Mouse (Mus musculus) hindbrain, embryonic 14.5 days (tissue): ENCODE measurements around the gene Cbx5. TPM values are rescaled to one million over a fixed set of nuclear protein-coding genes. Genes with fewer than 3 reads are reported as not detected.
"Not testable (repeated sequence)": the region's sequence is repeated elsewhere in the genome, so short reads cannot be mapped to it uniquely, and the experiment has no call there.

Experiments used
- ATAC-seq: fragments of 200-750 bp; cut with Nextera tagmentation; 2 replicates; pipeline ENCODE4 v1.8.0; 2017; ENCODE audit warnings: moderate number of reproducible peaks, mild to moderate bottlenecking, moderate TSS enrichment, moderate library complexity; ENCODE audit not compliant: low FRiP score
- DNase-seq: peaks from one replicate; pipeline ENCODE4 v3.0.0-alpha.2; 2015; ENCODE audit warnings: low spot score
- H3K27ac ChIP-seq: fragments of 300-500 bp; sonication (generic); 2 replicates; pipeline ENCODE4 v1.5.1; 2014; ENCODE audit warnings: mild to moderate bottlenecking, moderate library complexity
- H3K27me3 ChIP-seq: fragments of 300-500 bp; sonication (generic); 2 replicates; pipeline ENCODE4 v1.6.1; 2014; ENCODE audit warnings: mild to moderate bottlenecking, low read length, mixed read lengths; ENCODE audit not compliant: control insufficient read depth, insufficient read depth
- H3K36me3 ChIP-seq: fragments of 300-500 bp; sonication (generic); replicated peaks from 2 replicates; pipeline ENCODE4 v1.6.1; 2014; ENCODE audit not compliant: control insufficient read depth, insufficient read depth
- H3K4me1 ChIP-seq: fragments of 300-500 bp; sonication (generic); replicated peaks from 2 replicates; pipeline ENCODE4 v1.6.1; 2014; ENCODE audit warnings: antibody characterized with exemption, low read length, mixed read lengths; ENCODE audit not compliant: control insufficient read depth, insufficient read depth
- H3K4me2 ChIP-seq: fragments of 300-500 bp; sonication (generic); replicated peaks from 2 replicates; pipeline ENCODE4 v1.6.1; 2014; ENCODE audit warnings: mild to moderate bottlenecking, moderate library complexity
- H3K4me3 ChIP-seq: fragments of 300-500 bp; sonication (generic); replicated peaks from 2 replicates; pipeline ENCODE4 v1.5.1; 2014; ENCODE audit warnings: mild to moderate bottlenecking, low read length
- H3K9ac ChIP-seq: fragments of 300-500 bp; sonication (generic); 2 replicates; pipeline ENCODE4 v1.6.1; 2014
- H3K9me3 ChIP-seq: fragments of 300-500 bp; sonication (generic); 2 replicates; pipeline ENCODE4 v1.6.1; 2016; ENCODE audit warnings: low read length; ENCODE audit not compliant: control insufficient read depth
- WGBS: fragments of 180-500 bp; shearing (Covaris S2); extraction: QIAGEN DNeasy Blood & Tissue Kit; methylation state at CpG from one replicate; pipeline ENCODE4 v1.1.7; 2014; 5-methylcytosine and 5-hydroxymethylcytosine counted together
- polyA plus RNA-seq: library from polyadenylated mRNA; unstranded; fragments of >200 nt; fragmentation: Nextera tagmentation; extraction: Ambion mirVana; gene quantifications from 2 replicates; pipeline ENCODE4 v1.2.1, GENCODE M21; 2014

Gene Cbx5
- polyA plus RNA-seq, 1 experiment from 2014 or later, result 153 TPM

DNA sequence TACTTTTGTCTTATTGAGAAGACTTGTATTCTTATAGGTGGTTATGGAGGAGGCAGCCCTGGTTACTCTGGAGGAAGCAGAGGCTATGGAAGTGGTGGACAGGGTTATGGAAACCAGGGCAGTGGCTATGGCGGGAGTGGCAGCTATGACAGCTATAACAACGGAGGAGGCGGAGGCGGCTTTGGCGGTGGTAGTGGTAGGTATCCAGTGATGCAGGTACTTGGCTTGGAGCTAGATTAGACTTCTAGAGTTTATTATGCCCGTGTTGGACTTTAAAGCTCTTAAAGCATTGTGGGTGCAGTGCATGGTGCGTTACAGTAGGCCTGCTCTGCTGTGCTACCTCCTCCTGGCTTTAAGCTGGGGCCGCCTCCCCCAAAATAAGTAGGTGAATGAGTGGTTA lies 3.3 kb upstream of the Cbx5 start:
- H3K36me3 ChIP-seq, result peaks cover 64% of the 10 kb centered on the region
- no peak overlapping the region for H3K27ac ChIP-seq
- H3K4me3 ChIP-seq, result peak overlapping the region; percentile 46
- DNase-seq, result no peak
- ATAC-seq, result no peak
- H3K9ac ChIP-seq, result peak overlapping the region; percentile 91
- no peaks in the 10 kb centered on the region for H3K27me3 ChIP-seq
- H3K4me2 ChIP-seq, result peak overlapping the region; percentile 90
- 77% methylated on average over 8 of the region's 8 CpGs for WGBS
- no peaks in the 10 kb centered on the region for H3K9me3 ChIP-seq
- peaks cover 39% of the 10 kb centered on the region for H3K4me1 ChIP-seq

- Histone ChIP-seq H3K4me2 (peak overlapping the region; percentile 90), H3K4me1 (peaks cover 39% of the 10 kb centered on the region), H3K9ac (peak overlapping the region; percentile 91), H3K4me3 (peak overlapping the region; percentile 46), H3K36me3 (peaks cover 49% of the 10 kb centered on the region), H3K27ac (peak overlapping the region; percentile 97)
- not testable (repeated sequence) for DNase-seq, ATAC-seq, H3K27me3 ChIP-seq, H3K9me3 ChIP-seq
- 18% methylated on average over 12 of the region's 12 CpGs for WGBS
Measured at GRCm38 (mm10) chr15:103241071-103242018, 1.7 kb upstream of the Cbx5 start.

DNA sequence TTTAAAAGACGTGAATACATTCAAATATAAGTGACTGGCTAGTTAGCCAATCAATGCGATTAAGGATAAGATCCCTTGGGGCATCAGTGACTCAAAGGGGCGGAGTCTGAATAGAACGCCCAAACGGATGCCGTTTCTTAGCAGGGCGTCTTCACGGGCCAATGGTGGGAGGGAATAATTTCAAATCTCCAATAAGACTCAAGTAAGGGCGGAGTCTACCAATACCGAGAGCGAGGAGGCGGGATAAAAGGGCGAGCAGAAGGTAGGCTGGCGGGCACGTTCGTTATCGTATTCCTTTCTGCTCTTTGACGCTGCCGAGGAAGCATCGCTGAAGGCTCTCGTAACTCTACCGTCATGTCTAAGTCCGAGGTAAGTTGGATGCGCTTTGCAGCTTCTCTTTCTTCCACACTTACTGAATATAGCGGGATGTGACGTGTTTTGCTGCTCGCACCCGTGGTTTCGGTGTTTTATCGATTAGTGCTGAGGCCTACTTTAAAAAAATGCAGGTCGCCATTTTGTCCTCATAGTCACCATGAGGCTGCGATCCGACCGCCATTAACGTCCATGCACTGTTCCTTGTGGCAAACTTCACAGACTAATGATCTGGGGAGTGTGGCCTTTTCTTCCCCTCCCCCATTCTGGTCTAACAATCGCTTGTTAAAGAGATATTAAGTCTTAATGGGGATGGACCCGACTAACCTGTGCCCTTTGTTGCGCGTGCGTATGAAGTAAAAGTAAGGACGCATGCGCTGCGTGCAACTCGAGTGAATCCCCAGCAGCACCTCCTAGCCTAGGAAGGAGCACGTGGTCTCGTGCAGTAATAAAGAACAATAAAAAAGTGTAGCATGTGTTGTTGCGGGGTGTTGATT lies 778 bp upstream of the Cbx5 start, which contains the start of gene Hnrnpa1:
Hnrnpa1 (plus strand) TSS at position 273 of the 869 bp plus-strand sequence.
- no peaks in the 10 kb centered on the region for H3K9me3 ChIP-seq
- peak within 1 kb of the TSS; percentile 91 for H3K9ac ChIP-seq
- no peaks in the 10 kb centered on the region for H3K27me3 ChIP-seq
- peak within 1 kb of the TSS; percentile 46 for H3K4me3 ChIP-seq
- WGBS, result under 1% methylated on average over 47 of the region's 47 CpGs
- peaks cover 39% of the 10 kb centered on the region for H3K4me1 ChIP-seq
- H3K4me2 ChIP-seq, result peak within 1 kb of the TSS; percentile 90
- peak within 1 kb of the TSS; percentile 97 for H3K27ac ChIP-seq
- H3K36me3 ChIP-seq, result peaks cover 40% of the 10 kb centered on the region
- ATAC-seq (peak; percentile 93), DNase-seq (peak; percentile 97)

DNA sequence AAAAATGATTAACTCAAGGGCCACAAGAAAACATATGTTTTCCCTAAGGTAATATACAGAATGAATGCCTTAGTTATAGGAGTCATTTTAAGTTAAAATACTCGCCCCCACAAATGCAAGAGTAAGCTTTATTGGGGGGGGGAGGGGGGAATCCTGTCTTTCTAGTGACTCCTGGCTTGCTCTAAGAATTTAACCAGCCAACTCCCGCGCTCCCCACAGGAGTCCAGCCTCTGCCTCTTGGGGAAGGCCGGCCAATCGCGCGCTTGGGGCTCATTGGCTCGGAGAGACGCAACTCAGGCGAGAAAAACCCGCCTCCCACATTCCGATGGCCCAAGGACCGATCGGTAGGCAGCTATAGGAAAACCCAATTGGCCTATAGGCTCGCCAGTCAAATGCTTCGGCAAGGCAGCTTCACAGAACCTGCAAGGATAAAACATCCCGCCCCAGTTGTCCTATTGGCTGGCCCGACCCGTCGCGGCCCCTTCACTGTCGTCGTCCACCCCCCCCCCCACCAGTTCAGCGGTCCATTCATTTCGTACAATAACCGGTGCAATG lies 409 bp downstream of the Cbx5 start:
- no peaks in the 10 kb centered on the region for H3K9me3 ChIP-seq
- DNase-seq (peak; percentile 91), ATAC-seq (peak; percentile 88)
- under 1% methylated on average over 25 of the region's 26 CpGs for WGBS
- no peaks in the 10 kb centered on the region for H3K27me3 ChIP-seq
- peaks cover 39% of the 10 kb centered on the region for H3K4me1 ChIP-seq
- H3K9ac ChIP-seq, result peak overlapping the region; percentile 67
- peak overlapping the region; percentile 97 for H3K27ac ChIP-seq
- H3K4me2 ChIP-seq, result peak overlapping the region; percentile 80
- peaks cover 33% of the 10 kb centered on the region for H3K36me3 ChIP-seq
- peak overlapping the region; percentile 46 for H3K4me3 ChIP-seq

DNA sequence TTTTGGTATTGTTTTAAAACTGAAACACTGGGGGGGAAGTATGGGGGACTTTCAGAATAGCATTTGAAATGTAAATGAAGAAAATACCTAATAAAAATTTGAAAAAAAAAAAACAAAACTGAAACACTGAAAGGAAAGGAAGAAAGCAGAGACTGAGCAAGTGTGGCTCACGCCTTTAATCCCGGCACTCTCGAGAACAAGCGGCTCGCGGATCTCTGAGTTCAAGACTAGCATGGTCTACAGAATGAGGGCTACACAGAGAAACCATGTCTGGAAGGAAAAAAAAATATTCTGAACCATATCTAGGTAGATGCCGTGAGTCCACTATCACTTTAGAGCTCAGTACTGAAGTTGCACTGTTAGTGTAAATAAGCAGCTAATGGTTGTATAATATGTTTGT lies 2.3 kb downstream of the Cbx5 start:
- Histone ChIP-seq H3K36me3 (peaks cover 14% of the 10 kb centered on the region), H3K4me2 (no peak overlapping the region), H3K9ac (no peak overlapping the region), H3K9me3 (no peaks in the 10 kb centered on the region), H3K27me3 (no peaks in the 10 kb centered on the region), H3K27ac (no peak overlapping the region), H3K4me3 (no peak overlapping the region), H3K4me1 (peaks cover 21% of the 10 kb centered on the region)
- DNase-seq (no peak), ATAC-seq (no peak)
- 93% methylated on average over 7 of the region's 7 CpGs for WGBS

GRCm38 (mm10) chr15:103233119-103233518 lies 6.5 kb downstream of the Cbx5 start:
- ATAC-seq, result no peak
- 91% methylated on average over 2 of the region's 2 CpGs for WGBS
- DNase-seq, result no peak
- H3K36me3 ChIP-seq, result no peaks in the 10 kb centered on the region; the same call in 1 of the 2 replicates
- H3K27me3 ChIP-seq, result no peaks in the 10 kb centered on the region
- H3K4me1 ChIP-seq, result peaks cover under 1% of the 10 kb centered on the region; the same call in 1 of the 2 replicates
- H3K9me3 ChIP-seq, result no peaks in the 10 kb centered on the region
- no peak overlapping the region for H3K27ac ChIP-seq
- no peak overlapping the region for H3K4me3 ChIP-seq
- no peak overlapping the region for H3K9ac ChIP-seq
- no peak overlapping the region for H3K4me2 ChIP-seq

DNA sequence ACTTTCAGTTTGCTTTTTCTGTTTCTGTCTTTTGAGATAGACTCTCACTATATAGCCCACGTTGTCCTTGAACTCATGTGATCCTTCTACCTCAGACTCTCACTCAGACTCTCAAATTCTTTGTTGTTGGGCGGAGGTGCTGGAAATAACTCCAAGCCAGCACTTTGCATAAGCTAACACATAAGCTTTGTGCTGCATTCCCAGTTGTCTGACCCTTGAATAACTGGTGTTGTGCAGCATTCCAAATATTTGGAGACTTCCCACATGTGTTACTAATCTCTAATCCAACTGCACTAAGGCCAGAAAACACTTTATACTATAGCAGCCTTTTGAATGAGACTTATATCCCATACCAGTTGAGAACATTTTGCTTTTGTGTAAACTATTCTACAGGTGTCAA lies 10.7 kb downstream of the Cbx5 start:
- no peak overlapping the region for H3K27ac ChIP-seq
- H3K27me3 ChIP-seq, result no peaks in the 10 kb centered on the region
- no peak overlapping the region for H3K4me3 ChIP-seq
- H3K9me3 ChIP-seq, result no peaks in the 10 kb centered on the region
- no peak for DNase-seq
- H3K4me2 ChIP-seq, result no peak overlapping the region
- no peak for ATAC-seq
- no peaks in the 10 kb centered on the region; the same call in 1 of the 2 replicates for H3K36me3 ChIP-seq
- H3K4me1 ChIP-seq, result no peaks in the 10 kb centered on the region
- no peak overlapping the region for H3K9ac ChIP-seq
- WGBS, result 85% methylated on average over 2 of the region's 2 CpGs

DNA sequence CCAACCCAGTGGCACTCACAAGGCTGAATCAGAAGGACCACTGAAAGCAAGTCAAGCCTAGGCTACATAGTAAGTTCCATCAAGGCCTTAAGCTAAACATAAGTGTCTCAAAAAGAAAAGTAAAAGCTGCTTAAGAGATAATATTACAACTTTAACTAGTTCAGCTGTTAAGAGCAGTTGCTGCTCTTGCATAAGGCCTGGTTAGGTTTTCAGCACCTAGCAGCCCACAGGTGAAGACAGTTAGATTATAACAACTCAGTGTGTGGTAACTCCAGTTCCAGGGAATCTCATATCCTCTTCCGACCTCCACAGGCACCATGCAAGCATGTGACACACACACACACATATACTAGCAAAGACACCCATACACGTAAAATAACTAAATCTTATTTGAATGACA lies 12.0 kb downstream of the Cbx5 start:
- ATAC-seq (no peak), DNase-seq (no peak)
- H3K4me1 ChIP-seq, result no peaks in the 10 kb centered on the region
- H3K4me2 ChIP-seq, result no peak overlapping the region
- H3K27me3 ChIP-seq, result no peaks in the 10 kb centered on the region
- WGBS, result 88% methylated on average over 2 of the region's 2 CpGs
- no peaks in the 10 kb centered on the region for H3K36me3 ChIP-seq
- no peak overlapping the region for H3K9ac ChIP-seq
- no peak overlapping the region for H3K4me3 ChIP-seq
- H3K27ac ChIP-seq, result no peak overlapping the region
- no peaks in the 10 kb centered on the region for H3K9me3 ChIP-seq

DNA sequence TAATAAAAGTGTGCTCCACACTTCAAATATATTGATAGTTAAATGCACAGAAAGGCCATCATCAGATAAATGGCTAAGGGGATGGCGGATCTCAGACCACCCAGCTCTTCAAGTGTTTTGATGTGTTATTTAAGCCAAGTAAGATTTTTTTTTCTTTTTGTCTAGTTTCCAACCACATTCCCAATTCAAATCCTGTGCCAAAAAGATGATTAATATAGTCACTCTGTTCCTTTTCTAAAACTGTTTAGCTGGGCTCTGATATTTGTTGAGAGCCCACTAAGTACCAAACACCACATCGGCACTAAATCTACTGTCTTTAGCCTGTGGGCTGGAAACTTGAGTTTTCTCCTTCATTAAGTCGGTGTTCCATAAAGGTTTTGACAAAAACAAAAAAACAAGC lies 12.6 kb downstream of the Cbx5 start:
- Histone ChIP-seq H3K27me3 (no peaks in the 10 kb centered on the region), H3K4me1 (no peaks in the 10 kb centered on the region), H3K9me3 (no peaks in the 10 kb centered on the region), H3K4me2 (no peak overlapping the region), H3K9ac (no peak overlapping the region), H3K4me3 (no peak overlapping the region), H3K36me3 (no peaks in the 10 kb centered on the region), H3K27ac (no peak overlapping the region)
- DNase-seq, result no peak
- WGBS, result 75% methylated on average over 3 of the region's 3 CpGs
- ATAC-seq, result no peak
